Mouse (Mus musculus) myocyte (in vitro differentiated cells): Measurements from ENCODE around the gene Arhgef28. TPM values are rescaled to one million over a fixed set of nuclear protein-coding genes. Genes with fewer than 3 reads are reported as not detected.

Experiments
- H3K27me3 ChIP-seq: one replicate; pipeline ENCODE4 v1.6.1; 2011; ENCODE audit not compliant: control insufficient read depth, insufficient read depth, insufficient read length
- H3K36me3 ChIP-seq: one replicate; pipeline ENCODE4 v1.6.1; 2011; ENCODE audit not compliant: control insufficient read depth, insufficient read depth
- H3K4me2 ChIP-seq: one replicate; pipeline ENCODE4 v1.6.1; 2011; ENCODE audit warnings: low read depth, control low read depth
- H3K4me3 ChIP-seq: one replicate; pipeline ENCODE4 v1.5.1; 2011; ENCODE audit warnings: mild to moderate bottlenecking, control low read depth, moderate library complexity
- H3K79me2 ChIP-seq: one replicate; pipeline ENCODE4 v1.6.1; 2011; ENCODE audit not compliant: control insufficient read depth, insufficient read depth
- H3ac ChIP-seq: one replicate; pipeline ENCODE4 v1.6.1; 2011; ENCODE audit not compliant: control insufficient read depth, insufficient read length
- CEBPB ChIP-seq: IDR thresholded peaks from 2 replicates; pipeline ENCODE4 v1.6.1; 2011; ENCODE audit warnings: mild to moderate bottlenecking, moderate library complexity; ENCODE audit not compliant: poor library complexity, insufficient read depth, severe bottlenecking
- E2F4 ChIP-seq: IDR thresholded peaks from one replicate; pipeline ENCODE4 v1.6.1; 2011; ENCODE audit warnings: mild to moderate bottlenecking, control low read depth, moderate library complexity; ENCODE audit not compliant: insufficient read depth
- MAX ChIP-seq: IDR thresholded peaks from one replicate; pipeline ENCODE4 v1.6.1; 2011; ENCODE audit warnings: low read depth, mild to moderate bottlenecking, control low read depth
- MYOD1 ChIP-seq, 3 experiments: IDR thresholded peaks; one replicate each; pipeline ENCODE4 v1.6.1; 2011; ENCODE audit warnings: control low read depth in 2 of 3, low read depth in 2 of 3, mild to moderate bottlenecking in 2 of 3, moderate library complexity in 1 of 3; ENCODE audit not compliant: insufficient read length in 2 of 3, control insufficient read depth in 1 of 3
- MYOG ChIP-seq, 3 experiments: IDR thresholded peaks; one replicate each; pipeline ENCODE4 v1.6.1; 2011; ENCODE audit warnings: control low read depth in 2 of 3, low read depth in 2 of 3, mild to moderate bottlenecking in 2 of 3; ENCODE audit not compliant: insufficient read length in 2 of 3, control insufficient read depth in 1 of 3, insufficient read depth in 1 of 3
- POLR2A ChIP-seq: IDR thresholded peaks from one replicate; pipeline ENCODE4 v1.6.1; 2011; ENCODE audit warnings: low read depth, mild to moderate bottlenecking, control low read depth, moderate library complexity; ENCODE audit not compliant: insufficient read length
- POLR2AphosphoS2 ChIP-seq: IDR thresholded peaks from one replicate; pipeline ENCODE4 v1.6.1; 2011; ENCODE audit warnings: low read depth, control low read depth; ENCODE audit not compliant: insufficient read length
- REST ChIP-seq: IDR thresholded peaks from one replicate; pipeline ENCODE4 v1.6.1; 2011; ENCODE audit warnings: mild to moderate bottlenecking, control low read depth, moderate library complexity; ENCODE audit not compliant: insufficient read depth, insufficient read length
- SRF ChIP-seq: IDR thresholded peaks from one replicate; pipeline ENCODE4 v1.6.1; 2011; ENCODE audit warnings: low read depth; ENCODE audit not compliant: control insufficient read depth, insufficient read length
- TCF12 ChIP-seq: IDR thresholded peaks from one replicate; pipeline ENCODE4 v1.6.1; 2011; ENCODE audit warnings: mild to moderate bottlenecking, control low read depth; ENCODE audit not compliant: poor library complexity, insufficient read depth, severe bottlenecking
- TCF3 ChIP-seq: IDR thresholded peaks from one replicate; pipeline ENCODE4 v1.6.1; 2011; ENCODE audit warnings: low read depth, control low read depth; ENCODE audit not compliant: insufficient read length
- USF1 ChIP-seq: IDR thresholded peaks from one replicate; pipeline ENCODE4 v1.6.1; 2011; ENCODE audit warnings: low read depth, mild to moderate bottlenecking, control low read depth, moderate library complexity
- polyA plus RNA-seq: library from polyadenylated mRNA; unstranded; fragments of >200 nt; fragmentation: generic; extraction: Trizol; gene quantifications from one replicate; pipeline ENCODE4 v1.2.1, GENCODE M21; 2012; ENCODE audit warnings: missing spikeins

Arhgef28 gene
- polyA plus RNA-seq = 0.76 TPM

GRCm38 (mm10) chr13:98205771-98206545 is at the start of gene Arhgef28:
Gene Arhgef28, minus strand, starts transcription at chr13:98206439.
- peak within 1 kb of the TSS; percentile 18 for H3K4me3 ChIP-seq
- TF ChIP-seq POLR2AphosphoS2 = no peak
- peak in 1 of 3 experiments; percentile 53 for TF ChIP-seq MYOG (IDR thresholded peaks at IDR 0.05; ENCODE audit: control insufficient read depth in 1 of 3, insufficient read depth in 1 of 3, insufficient read length in 2 of 3, low read depth in 2 of 3)
- TF ChIP-seq TCF12 = no peak
- TF ChIP-seq SRF = no peak
- no peak for TF ChIP-seq REST
- TF ChIP-seq TCF3 = no peak
- TF ChIP-seq POLR2A = peak; percentile 10
- TF ChIP-seq E2F4 = no peak
- TF ChIP-seq MYOD1 (IDR thresholded peaks at IDR 0.05; ENCODE audit: control insufficient read depth in 1 of 3, insufficient read length in 2 of 3, low read depth in 2 of 3) = peak in 1 of 3 experiments; percentile 38
- TF ChIP-seq USF1 = no peak
- TF ChIP-seq MAX = no peak
- peaks cover 17% of the 10 kb centered on the region for H3K27me3 ChIP-seq
- no peaks in the 10 kb centered on the region for H3K79me2 ChIP-seq
- no peaks in the 10 kb centered on the region for H3K36me3 ChIP-seq
- peak within 1 kb of the TSS; percentile 87 for H3K4me2 ChIP-seq
- H3ac ChIP-seq = peak within 1 kb of the TSS; percentile 1

DNA sequence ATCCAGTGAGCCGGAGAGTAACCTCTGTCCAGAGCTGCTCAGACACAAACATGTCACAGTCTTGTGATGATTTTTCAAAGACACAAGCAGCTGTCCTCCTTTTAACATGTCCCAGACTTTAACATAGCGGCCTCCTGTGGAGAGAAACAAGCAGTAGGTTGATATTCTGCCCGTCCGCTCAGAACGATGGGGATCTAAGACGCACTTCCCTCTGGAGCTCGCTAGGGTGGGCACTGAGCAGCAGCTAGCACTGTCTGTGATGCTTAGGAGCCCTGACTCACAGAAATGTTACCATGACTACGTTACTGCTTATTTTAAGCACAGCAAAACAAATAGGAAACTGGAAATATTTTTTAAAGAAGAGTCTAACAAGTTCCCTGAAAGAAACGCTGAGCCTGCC is 48.7 kb upstream of the Arhgef28 start:
- H3K4me3 ChIP-seq = no peak overlapping the region
- no peak overlapping the region for H3ac ChIP-seq
- no peaks in the 10 kb centered on the region for H3K79me2 ChIP-seq
- H3K36me3 ChIP-seq = peaks cover 74% of the 10 kb centered on the region
- TF ChIP-seq CEBPB (no peak), TCF3 (no peak), POLR2A (no peak), MYOG (IDR thresholded peaks at IDR 0.05; ENCODE audit: control insufficient read depth in 1 of 3, insufficient read depth in 1 of 3, insufficient read length in 2 of 3, low read depth in 2 of 3) (no peak), TCF12 (no peak), REST (no peak), SRF (no peak), USF1 (no peak), POLR2AphosphoS2 (no peak), E2F4 (no peak), MYOD1 (IDR thresholded peaks at IDR 0.05; ENCODE audit: control insufficient read depth in 1 of 3, insufficient read length in 2 of 3, low read depth in 2 of 3) (no peak), MAX (no peak)
- H3K27me3 ChIP-seq = no peaks in the 10 kb centered on the region
- no peak overlapping the region for H3K4me2 ChIP-seq

DNA sequence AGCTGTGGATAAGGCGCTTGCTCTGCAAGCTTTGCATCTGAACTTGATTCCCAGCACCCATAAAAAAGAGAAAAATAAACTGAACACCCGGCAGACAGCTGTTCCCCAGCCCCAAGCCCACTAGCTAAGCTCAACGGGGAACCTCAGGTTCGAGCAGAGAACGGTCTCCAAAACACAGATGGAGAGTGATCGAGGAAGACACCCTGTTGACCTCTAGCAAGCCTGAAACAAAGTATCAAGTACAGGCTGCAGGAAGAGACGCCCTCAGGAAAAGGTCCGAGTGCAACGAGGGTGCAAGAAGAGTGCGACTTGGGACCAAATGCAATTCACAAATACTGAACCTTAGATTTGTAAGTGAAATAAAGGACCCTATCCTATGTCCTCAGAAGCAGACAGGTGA is 43.4 kb upstream of the Arhgef28 start:
- no peaks in the 10 kb centered on the region for H3K79me2 ChIP-seq
- H3K27me3 ChIP-seq = no peaks in the 10 kb centered on the region
- no peak overlapping the region for H3K4me3 ChIP-seq
- H3K36me3 ChIP-seq = peaks cover 51% of the 10 kb centered on the region
- TF ChIP-seq MYOG (IDR thresholded peaks at IDR 0.05; ENCODE audit: control insufficient read depth in 1 of 3, insufficient read depth in 1 of 3, insufficient read length in 2 of 3, low read depth in 2 of 3) (no peak), CEBPB (no peak), REST (no peak), TCF3 (no peak), POLR2A (no peak), SRF (no peak), MYOD1 (IDR thresholded peaks at IDR 0.05; ENCODE audit: control insufficient read depth in 1 of 3, insufficient read length in 2 of 3, low read depth in 2 of 3) (no peak), TCF12 (no peak), E2F4 (no peak), MAX (no peak), POLR2AphosphoS2 (no peak), USF1 (no peak)
- no peak overlapping the region for H3ac ChIP-seq
- H3K4me2 ChIP-seq = no peak overlapping the region

DNA sequence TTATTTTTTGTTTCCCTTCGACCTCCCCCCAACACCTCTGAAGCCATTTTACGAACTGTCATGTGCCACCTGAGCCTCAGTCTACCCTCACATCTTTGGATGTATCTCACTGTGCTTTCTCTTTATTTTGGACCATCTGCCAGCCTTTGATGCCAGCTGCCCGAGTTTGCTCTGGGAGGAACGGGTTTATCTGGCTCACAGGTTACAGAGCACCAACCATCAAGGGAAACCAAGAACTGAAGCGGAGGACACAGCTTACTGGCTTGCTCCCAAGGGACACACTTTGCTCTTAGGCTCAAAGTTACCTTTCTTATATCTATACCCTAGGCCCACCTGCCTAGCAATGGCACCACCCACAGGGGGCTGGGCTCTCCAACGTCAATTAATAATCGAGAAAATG is 39.1 kb upstream of the Arhgef28 start:
- no peak overlapping the region for H3ac ChIP-seq
- no peak overlapping the region for H3K4me3 ChIP-seq
- peaks cover 17% of the 10 kb centered on the region for H3K36me3 ChIP-seq
- H3K79me2 ChIP-seq = no peaks in the 10 kb centered on the region
- H3K4me2 ChIP-seq = no peak overlapping the region
- no peaks in the 10 kb centered on the region for H3K27me3 ChIP-seq
- TF ChIP-seq CEBPB (no peak), MYOG (IDR thresholded peaks at IDR 0.05; ENCODE audit: control insufficient read depth in 1 of 3, insufficient read depth in 1 of 3, insufficient read length in 2 of 3, low read depth in 2 of 3) (no peak), TCF3 (no peak), POLR2A (no peak), SRF (no peak), POLR2AphosphoS2 (no peak), USF1 (no peak), REST (no peak), MYOD1 (IDR thresholded peaks at IDR 0.05; ENCODE audit: control insufficient read depth in 1 of 3, insufficient read length in 2 of 3, low read depth in 2 of 3) (no peak), E2F4 (no peak)
